Mouse (Mus musculus): ENCODE measurements around the gene Trim31. TPM values are rescaled to one million over a fixed set of nuclear protein-coding genes. Genes with fewer than 3 reads are reported as not detected.

Gene Trim31
- total and polyA plus RNA-seq, 3 experiments = not detected

GRCm38 (mm10) chr17:36958884-36959283, 61.0 kb downstream of the Trim31 start:
- Histone ChIP-seq H3K79me2 (ENCODE audit: control insufficient read depth, insufficient read depth, low read length, poor library complexity) (no peaks in the 10 kb centered on the region), H3K4me1 (ENCODE audit: control insufficient read depth in 1 of 2, insufficient read depth in 2 of 2, low read length in 2 of 2) (no peaks in the 10 kb centered on the region; a peak in 1 of 4 replicates), H3K36me3 (ENCODE audit: control insufficient read depth in 1 of 2, insufficient read depth in 2 of 2, low read length in 2 of 2) (no peaks in the 10 kb centered on the region), H3K27me3 (ENCODE audit: control insufficient read depth in 1 of 2, insufficient read depth in 2 of 2, low read length in 2 of 2) (no peaks in the 10 kb centered on the region; a peak in 1 of 4 replicates), H3K9me3 (replicated peaks; ENCODE audit: insufficient read depth, low read length) (no peaks in the 10 kb centered on the region), H3K9ac (ENCODE audit: control insufficient read depth, low read depth, low read length, poor library complexity, severe bottlenecking) (peak overlapping the region; percentile 54), H3K27ac (ENCODE audit: control insufficient read depth, low read depth, low read length) (no peak overlapping the region), H3K4me3 (ENCODE audit: control insufficient read depth in 1 of 2, insufficient read depth in 1 of 2, low read depth in 2 of 2, low read length in 2 of 2) (peak overlapping the region; percentile 62 to 70)
- DNase-seq (ENCODE audit: low read depth, low spot score) = no peak
- TF ChIP-seq MAX (IDR thresholded peaks at IDR 0.05; ENCODE audit: low read length) (no peak), MAFK (IDR thresholded peaks at IDR 0.05; ENCODE audit: borderline replicate concordance, low read depth, low read length) (no peak), CTCF (IDR thresholded peaks at IDR 0.05 in 2 of 3, conservative IDR thresholded peaks at IDR 0.05 in 1 of 3; ENCODE audit: control insufficient read depth in 1 of 3, insufficient read depth in 1 of 3, low read depth in 2 of 3, low read length in 3 of 3, poor library complexity in 1 of 3, severe bottlenecking in 1 of 3) (no peak), MEF2A (IDR thresholded peaks at IDR 0.05; ENCODE audit: extremely low read depth, insufficient replicate concordance, low read depth, low read length, poor library complexity, severe bottlenecking) (no peak), TAL1 (IDR thresholded peaks at IDR 0.05; ENCODE audit: low read length) (no peak), UBTF (IDR thresholded peaks at IDR 0.05; ENCODE audit: borderline replicate concordance, insufficient read depth, low read depth, low read length) (no peak), NRF1 (IDR thresholded peaks at IDR 0.05; ENCODE audit: insufficient read depth, low read depth, low read length, poor library complexity, severe bottlenecking) (no peak), POLR2AphosphoS2 (IDR thresholded peaks at IDR 0.05; ENCODE audit: low read length) (no peak), MYC (IDR thresholded peaks at IDR 0.05; ENCODE audit: low read depth, low read length) (no peak), POLR2AphosphoS5 (IDR thresholded peaks at IDR 0.05; ENCODE audit: borderline replicate concordance, low read depth, low read length) (no peak), RAD21 (IDR thresholded peaks at IDR 0.05; ENCODE audit: low read depth, low read length) (no peak), MAZ (IDR thresholded peaks at IDR 0.05; ENCODE audit: low read depth, low read length) (no peak), USF1 (IDR thresholded peaks at IDR 0.05; ENCODE audit: low read depth, low read length) (no peak), ZNF384 (IDR thresholded peaks at IDR 0.05; ENCODE audit: low read depth, low read length) (no peak), ELF1 (IDR thresholded peaks at IDR 0.05; ENCODE audit: low read depth, low read length) (no peak)

Other genes starting within 250 kb of the Trim31 start
- not detected in 2 replicates for gene H2-M1, start 225.9 kb upstream of the Trim31 start, total RNA-seq (2012; rRNA removed)
- gene H2-M1, start 225.9 kb upstream of the Trim31 start, polyA plus RNA-seq (2012; ENCODE audit: insufficient read depth in 1 of 2, insufficient read length in 2 of 2, low read depth in 1 of 2, low replicate concordance in 2 of 2, missing spikeins in 1 of 2) = not detected
- not detected in 2 replicates for gene H2-M10.5, start 125.2 kb upstream of the Trim31 start, total RNA-seq (2012; rRNA removed)
- not detected for gene H2-M10.5, start 125.2 kb upstream of the Trim31 start, polyA plus RNA-seq (2012; ENCODE audit: insufficient read depth in 1 of 2, insufficient read length in 2 of 2, low read depth in 1 of 2, low replicate concordance in 2 of 2, missing spikeins in 1 of 2)
- gene H2-M10.6, start 85.9 kb upstream of the Trim31 start, total RNA-seq (2012; rRNA removed) = not detected in 2 replicates
- not detected for gene H2-M10.6, start 85.9 kb upstream of the Trim31 start, polyA plus RNA-seq (2012; ENCODE audit: insufficient read depth in 1 of 2, insufficient read length in 2 of 2, low read depth in 1 of 2, low replicate concordance in 2 of 2, missing spikeins in 1 of 2)
- gene Trim26, start 61.0 kb upstream of the Trim31 start, total RNA-seq (2012; rRNA removed) = 4.9 and 5.6 TPM in 2 replicates
- gene Trim26, start 61.0 kb upstream of the Trim31 start, polyA plus RNA-seq (2012; ENCODE audit: insufficient read depth in 1 of 2, insufficient read length in 2 of 2, low read depth in 1 of 2, low replicate concordance in 2 of 2, missing spikeins in 1 of 2) = 10 to 100 TPM in 1 of 2 experiments, not detected in 1; 12.4 TPM
- gene Trim15, start 30.9 kb upstream of the Trim31 start, total RNA-seq (2012; rRNA removed) = not detected in 2 replicates
- gene Trim15, start 30.9 kb upstream of the Trim31 start, polyA plus RNA-seq (2012; ENCODE audit: insufficient read depth in 1 of 2, insufficient read length in 2 of 2, low read depth in 1 of 2, low replicate concordance in 2 of 2, missing spikeins in 1 of 2) = under 1 TPM in 1 of 2 experiments, not detected in 1; 0.07 TPM
- 20.6 and 30.2 TPM in 2 replicates for gene Trim10, start 28.5 kb upstream of the Trim31 start, total RNA-seq (2012; rRNA removed)
- gene Trim10, start 28.5 kb upstream of the Trim31 start, polyA plus RNA-seq (2012; ENCODE audit: insufficient read depth in 1 of 2, insufficient read length in 2 of 2, low read depth in 1 of 2, low replicate concordance in 2 of 2, missing spikeins in 1 of 2) = 10 to 100 TPM in 1 of 2 experiments, not detected in 1; 30.4 TPM
- gene Trim40, start 8.0 kb upstream of the Trim31 start, total RNA-seq (2012; rRNA removed) = 0.04 TPM in 1 of 2 replicates, not detected in the other
- gene Trim40, start 8.0 kb upstream of the Trim31 start, polyA plus RNA-seq (2012; ENCODE audit: insufficient read depth in 1 of 2, insufficient read length in 2 of 2, low read depth in 1 of 2, low replicate concordance in 2 of 2, missing spikeins in 1 of 2) = under 1 TPM in 1 of 2 experiments, not detected in 1; 0.04 TPM
- gene Rnf39, start 44.8 kb downstream of the Trim31 start, total RNA-seq (2012; rRNA removed) = not detected in 2 replicates
- gene Rnf39, start 44.8 kb downstream of the Trim31 start, polyA plus RNA-seq (2012; ENCODE audit: insufficient read depth in 1 of 2, insufficient read length in 2 of 2, low read depth in 1 of 2, low replicate concordance in 2 of 2, missing spikeins in 1 of 2) = under 1 TPM in 1 of 2 experiments, not detected in 1; 0.18 TPM
- gene Ppp1r11, start 53.6 kb downstream of the Trim31 start, total RNA-seq (2012; rRNA removed) = 128 and 138 TPM in 2 replicates
- 100 to 1,000 TPM in 1 of 2 experiments, not detected in 1; 146 TPM for gene Ppp1r11, start 53.6 kb downstream of the Trim31 start, polyA plus RNA-seq (2012; ENCODE audit: insufficient read depth in 1 of 2, insufficient read length in 2 of 2, low read depth in 1 of 2, low replicate concordance in 2 of 2, missing spikeins in 1 of 2)
- gene Znrd1, start 60.4 kb downstream of the Trim31 start, total RNA-seq (2012; rRNA removed) = 20.5 and 26.4 TPM in 2 replicates
- 10 to 100 TPM in 1 of 2 experiments, not detected in 1; 38.2 TPM for gene Znrd1, start 60.4 kb downstream of the Trim31 start, polyA plus RNA-seq (2012; ENCODE audit: insufficient read depth in 1 of 2, insufficient read length in 2 of 2, low read depth in 1 of 2, low replicate concordance in 2 of 2, missing spikeins in 1 of 2)
- gene Znrd1as, start 60.5 kb downstream of the Trim31 start, total RNA-seq (2012; rRNA removed) = 2.8 and 3.4 TPM in 2 replicates
- 1 to 10 TPM in 1 of 2 experiments, not detected in 1; 1.8 TPM for gene Znrd1as, start 60.5 kb downstream of the Trim31 start, polyA plus RNA-seq (2012; ENCODE audit: insufficient read depth in 1 of 2, insufficient read length in 2 of 2, low read depth in 1 of 2, low replicate concordance in 2 of 2, missing spikeins in 1 of 2)
- not detected in 2 replicates for gene 2410137M14Rik, start 83.1 kb downstream of the Trim31 start, total RNA-seq (2012; rRNA removed)
- gene 2410137M14Rik, start 83.1 kb downstream of the Trim31 start, polyA plus RNA-seq (2012; ENCODE audit: insufficient read depth in 1 of 2, insufficient read length in 2 of 2, low read depth in 1 of 2, low replicate concordance in 2 of 2, missing spikeins in 1 of 2) = not detected
- not detected in 2 replicates for gene H2-M5, start 91.4 kb downstream of the Trim31 start, total RNA-seq (2012; rRNA removed)
- not detected for gene H2-M5, start 91.4 kb downstream of the Trim31 start, polyA plus RNA-seq (2012; ENCODE audit: insufficient read depth in 1 of 2, insufficient read length in 2 of 2, low read depth in 1 of 2, low replicate concordance in 2 of 2, missing spikeins in 1 of 2)
- gene Zfp57, start 103.0 kb downstream of the Trim31 start, total RNA-seq (2012; rRNA removed) = not detected in 2 replicates
- gene Zfp57, start 103.0 kb downstream of the Trim31 start, polyA plus RNA-seq (2012; ENCODE audit: insufficient read depth in 1 of 2, insufficient read length in 2 of 2, low read depth in 1 of 2, low replicate concordance in 2 of 2, missing spikeins in 1 of 2) = not detected
- gene Mog, start 125.3 kb downstream of the Trim31 start, total RNA-seq (2012; rRNA removed) = not detected in 2 replicates
- not detected for gene Mog, start 125.3 kb downstream of the Trim31 start, polyA plus RNA-seq (2012; ENCODE audit: insufficient read depth in 1 of 2, insufficient read length in 2 of 2, low read depth in 1 of 2, low replicate concordance in 2 of 2, missing spikeins in 1 of 2)
- gene Gabbr1, start 147.8 kb downstream of the Trim31 start, total RNA-seq (2012; rRNA removed) = 1.5 and 2.2 TPM in 2 replicates
- gene Gabbr1, start 147.8 kb downstream of the Trim31 start, polyA plus RNA-seq (2012; ENCODE audit: insufficient read depth in 1 of 2, insufficient read length in 2 of 2, low read depth in 1 of 2, low replicate concordance in 2 of 2, missing spikeins in 1 of 2) = 10 to 100 TPM in 1 of 2 experiments, not detected in 1; 14.6 TPM
- 0.08 TPM in 1 of 2 replicates, not detected in the other for gene Olfr90, start 190.4 kb downstream of the Trim31 start, total RNA-seq (2012; rRNA removed)
- under 1 TPM in 1 of 2 experiments, not detected in 1; 0.08 TPM for gene Olfr90, start 190.4 kb downstream of the Trim31 start, polyA plus RNA-seq (2012; ENCODE audit: insufficient read depth in 1 of 2, insufficient read length in 2 of 2, low read depth in 1 of 2, low replicate concordance in 2 of 2, missing spikeins in 1 of 2)
- not detected in 2 replicates for gene Olfr91, start 200.2 kb downstream of the Trim31 start, total RNA-seq (2012; rRNA removed)
- gene Olfr91, start 200.2 kb downstream of the Trim31 start, polyA plus RNA-seq (2012; ENCODE audit: insufficient read depth in 1 of 2, insufficient read length in 2 of 2, low read depth in 1 of 2, low replicate concordance in 2 of 2, missing spikeins in 1 of 2) = not detected
- not detected in 2 replicates for gene Olfr92, start 222.0 kb downstream of the Trim31 start, total RNA-seq (2012; rRNA removed)
- not detected for gene Olfr92, start 222.0 kb downstream of the Trim31 start, polyA plus RNA-seq (2012; ENCODE audit: insufficient read depth in 1 of 2, insufficient read length in 2 of 2, low read depth in 1 of 2, low replicate concordance in 2 of 2, missing spikeins in 1 of 2)

Measured in MEL (cell line).